Mouse (Mus musculus): ENCODE data around the gene Carmil1.

- TF ChIP-seq GATA1 (IDR thresholded peaks at IDR 0.05; ENCODE audit: low read depth, low read length), result no peak
- no peak for TF ChIP-seq UBTF (IDR thresholded peaks at IDR 0.05; ENCODE audit: borderline replicate concordance, insufficient read depth, low read depth, low read length)
- TF ChIP-seq POLR2A (IDR thresholded peaks at IDR 0.05; ENCODE audit: control insufficient read depth in 1 of 2, insufficient read depth in 1 of 2, low read depth in 1 of 2, low read length in 2 of 2, poor library complexity in 1 of 2), result no peak
- no peak for TF ChIP-seq MAFK (IDR thresholded peaks at IDR 0.05; ENCODE audit: borderline replicate concordance, low read depth, low read length)
- no peak for TF ChIP-seq TBP (IDR thresholded peaks at IDR 0.05; ENCODE audit: low read depth, low read length)
- TF ChIP-seq EP300 (IDR thresholded peaks at IDR 0.05; ENCODE audit: low read depth in 1 of 2, low read length in 2 of 2), result no peak
- TF ChIP-seq CTCF (IDR thresholded peaks at IDR 0.05 in 2 of 3, conservative IDR thresholded peaks at IDR 0.05 in 1 of 3; ENCODE audit: control insufficient read depth in 1 of 3, insufficient read depth in 1 of 3, low read depth in 2 of 3, low read length in 3 of 3, poor library complexity in 1 of 3, severe bottlenecking in 1 of 3), result no peak
- TF ChIP-seq ETS1 (IDR thresholded peaks at IDR 0.05; ENCODE audit: low read depth, low read length), result no peak
- no peak for TF ChIP-seq TCF12 (IDR thresholded peaks at IDR 0.05; ENCODE audit: low read depth, low read length)
- TF ChIP-seq ZC3H11A (IDR thresholded peaks at IDR 0.05; ENCODE audit: low read depth, low read length), result no peak
Observed at GRCm38 (mm10) chr13:24107058-24107457, 173.5 kb downstream of the Carmil1 start.

Data from MEL (cell line).